Mouse (Mus musculus) embryonic fibroblast, embryonic 13.5 days (primary cell): ENCODE measurements at regions not wholly inside any gene's neighbourhood (a gene's known extent, or its start where the extent isn't known, plus 50 kb on each side); places are given as distances from the start of the nearest gene placed in this dataset.

ENCODE experiments used
- CTCF ChIP-seq: IDR thresholded peaks from 2 replicates; pipeline ENCODE4 v1.5.1; 2011; ENCODE audit warnings: mild to moderate bottlenecking, control low read depth, low read length, moderate library complexity, borderline replicate concordance; ENCODE audit not compliant: insufficient read depth
- POLR2A ChIP-seq: IDR thresholded peaks from 2 replicates; pipeline ENCODE4 v1.6.1; 2011; ENCODE audit warnings: low read depth, mild to moderate bottlenecking, control low read depth, low read length, moderate library complexity

- TF ChIP-seq POLR2A = no peak
- TF ChIP-seq CTCF = no peak
Measured at GRCm38 (mm10) chr14:37279356-37279755, 144.3 kb upstream of the Ghitm start.
